Mouse (Mus musculus): Measurements from ENCODE around the gene Ttc7. TPM values are rescaled to one million over a fixed set of nuclear protein-coding genes. Genes with fewer than 3 reads are reported as not detected.

Gene Ttc7
- total and polyA plus RNA-seq, 2 experiments from 2014 or later: 2.7 to 6.7 TPM

GRCm38 (mm10) chr17:87373327-87373726 lies 90.6 kb downstream of the Ttc7 start:
- Histone ChIP-seq H3K4me3 (ENCODE audit: low read depth, low read length) (no peak overlapping the region), H3K4me2 (ENCODE audit: low read depth, low read length) (no peak overlapping the region), H3K9me3 (replicated peaks; ENCODE audit: control insufficient read depth, low read length) (no peaks in the 10 kb centered on the region), H3K9ac (replicated peaks; ENCODE audit: low read depth, low read length) (no peak overlapping the region), H3K36me3 (replicated peaks; ENCODE audit: control insufficient read depth, insufficient read depth, low read length) (no peaks in the 10 kb centered on the region), H3K27me3 (ENCODE audit: control insufficient read depth, insufficient read depth, low read length) (no peaks in the 10 kb centered on the region), H3K27ac (ENCODE audit: low read depth) (no peak overlapping the region), H3K4me1 (ENCODE audit: control insufficient read depth, insufficient read depth) (peaks cover 38% of the 10 kb centered on the region)
- DNase-seq (ENCODE audit: low spot score): no peak
- no peak for TF ChIP-seq CTCF (IDR thresholded peaks at IDR 0.05; ENCODE audit: low read depth)
- TF ChIP-seq EP300 (IDR thresholded peaks at IDR 0.05; ENCODE audit: low read depth): no peak
- 86% methylated on average over 9 of the region's 9 CpGs for WGBS
- ATAC-seq (ENCODE audit: insufficient read depth, low read depth): no peak

- DNase-seq (ENCODE audit: low spot score): peak; percentile 70
- Histone ChIP-seq H3K4me3 (ENCODE audit: low read depth, low read length) (no peak overlapping the region), H3K4me1 (ENCODE audit: control insufficient read depth, insufficient read depth) (peaks cover 27% of the 10 kb centered on the region), H3K4me2 (ENCODE audit: low read depth, low read length) (no peak overlapping the region), H3K27me3 (ENCODE audit: control insufficient read depth, insufficient read depth, low read length) (no peaks in the 10 kb centered on the region), H3K9me3 (replicated peaks; ENCODE audit: control insufficient read depth, low read length) (no peaks in the 10 kb centered on the region), H3K27ac (ENCODE audit: low read depth) (peak overlapping the region; percentile 79), H3K9ac (replicated peaks; ENCODE audit: low read depth, low read length) (no peak overlapping the region), H3K36me3 (replicated peaks; ENCODE audit: control insufficient read depth, insufficient read depth, low read length) (no peaks in the 10 kb centered on the region)
- 17% methylated on average over 10 of the region's 10 CpGs for WGBS
- ATAC-seq (ENCODE audit: insufficient read depth, low read depth): peak; percentile 72
- TF ChIP-seq CTCF (IDR thresholded peaks at IDR 0.05; ENCODE audit: low read depth) (no peak), EP300 (IDR thresholded peaks at IDR 0.05; ENCODE audit: low read depth) (0 out of 2 replicates have a peak, but pooled peaks have one; percentile 16)
These were observed 93.3 kb downstream of the Ttc7 start for GRCm38 (mm10) chr17:87375941-87376511.

- Histone ChIP-seq H3K27me3 (ENCODE audit: control insufficient read depth, insufficient read depth, low read length) (no peaks in the 10 kb centered on the region), H3K4me1 (ENCODE audit: control insufficient read depth, insufficient read depth) (peaks cover 27% of the 10 kb centered on the region), H3K9me3 (replicated peaks; ENCODE audit: control insufficient read depth, low read length) (no peaks in the 10 kb centered on the region), H3K4me3 (ENCODE audit: low read depth, low read length) (no peak overlapping the region), H3K9ac (replicated peaks; ENCODE audit: low read depth, low read length) (no peak overlapping the region), H3K36me3 (replicated peaks; ENCODE audit: control insufficient read depth, insufficient read depth, low read length) (no peaks in the 10 kb centered on the region), H3K4me2 (ENCODE audit: low read depth, low read length) (no peak overlapping the region), H3K27ac (ENCODE audit: low read depth) (peak overlapping the region; percentile 79)
- DNase-seq (ENCODE audit: low spot score): no peak
- 85% methylated on average over 6 of the region's 6 CpGs for WGBS
- ATAC-seq (ENCODE audit: insufficient read depth, low read depth): no peak
- TF ChIP-seq EP300 (IDR thresholded peaks at IDR 0.05; ENCODE audit: low read depth) (no peak), CTCF (IDR thresholded peaks at IDR 0.05; ENCODE audit: low read depth) (no peak)
These were observed 94.3 kb downstream of the Ttc7 start for GRCm38 (mm10) chr17:87376831-87377471.

- TF ChIP-seq CTCF (IDR thresholded peaks at IDR 0.05; ENCODE audit: low read depth) (no peak), EP300 (IDR thresholded peaks at IDR 0.05; ENCODE audit: low read depth) (no peak)
- H3K9ac ChIP-seq (replicated peaks; ENCODE audit: low read depth, low read length): no peak overlapping the region
- H3K36me3 ChIP-seq (replicated peaks; ENCODE audit: control insufficient read depth, insufficient read depth, low read length): no peaks in the 10 kb centered on the region
- H3K4me3 ChIP-seq (ENCODE audit: low read depth, low read length): no peak overlapping the region
- H3K27me3 ChIP-seq (ENCODE audit: control insufficient read depth, insufficient read depth, low read length): no peaks in the 10 kb centered on the region
- peak overlapping the region; percentile 79; the same call in 1 of the 2 replicates for H3K27ac ChIP-seq (ENCODE audit: low read depth)
- ATAC-seq (ENCODE audit: insufficient read depth, low read depth) (no peak), DNase-seq (ENCODE audit: low spot score) (no peak)
- no peak overlapping the region for H3K4me2 ChIP-seq (ENCODE audit: low read depth, low read length)
- no peaks in the 10 kb centered on the region for H3K9me3 ChIP-seq (replicated peaks; ENCODE audit: control insufficient read depth, low read length)
- 54% methylated on average over 6 of the region's 6 CpGs for WGBS
- H3K4me1 ChIP-seq (ENCODE audit: control insufficient read depth, insufficient read depth): peaks cover 27% of the 10 kb centered on the region
These were observed 94.8 kb downstream of the Ttc7 start for GRCm38 (mm10) chr17:87377536-87377935.

- Histone ChIP-seq H3K27me3 (ENCODE audit: control insufficient read depth, insufficient read depth, low read length) (no peaks in the 10 kb centered on the region), H3K4me1 (ENCODE audit: control insufficient read depth, insufficient read depth) (peaks cover 27% of the 10 kb centered on the region), H3K9ac (replicated peaks; ENCODE audit: low read depth, low read length) (no peak overlapping the region), H3K9me3 (replicated peaks; ENCODE audit: control insufficient read depth, low read length) (no peaks in the 10 kb centered on the region), H3K27ac (ENCODE audit: low read depth) (0 out of 2 replicates have a peak overlapping the region, but pooled peaks have one; percentile 28), H3K36me3 (replicated peaks; ENCODE audit: control insufficient read depth, insufficient read depth, low read length) (no peaks in the 10 kb centered on the region), H3K4me3 (ENCODE audit: low read depth, low read length) (no peak overlapping the region), H3K4me2 (ENCODE audit: low read depth, low read length) (no peak overlapping the region)
- ATAC-seq (ENCODE audit: insufficient read depth, low read depth) (no peak), DNase-seq (ENCODE audit: low spot score) (no peak)
- 71% methylated on average over 16 of the region's 16 CpGs for WGBS
- no peak for TF ChIP-seq EP300 (IDR thresholded peaks at IDR 0.05; ENCODE audit: low read depth)
- no peak for TF ChIP-seq CTCF (IDR thresholded peaks at IDR 0.05; ENCODE audit: low read depth)
These were observed 95.9 kb downstream of the Ttc7 start for GRCm38 (mm10) chr17:87378354-87379159.

All from heart, postnatal 0 days (tissue).